Mouse (Mus musculus) adrenal gland, postnatal 25 days (tissue): ENCODE measurements around the gene Impdh1. TPM values are rescaled to one million over a fixed set of nuclear protein-coding genes. Genes with fewer than 3 reads are reported as not detected.
A peak's percentile ranks its signal among the peaks of the same experiment; 100 is the strongest.
"Not testable (repeated sequence)": the region's sequence is repeated elsewhere in the genome, so short reads cannot be mapped to it uniquely, and the experiment has no call there.

Source experiments
- DNase-seq: peaks from one replicate; pipeline ENCODE4 v3.0.0; 2021; ENCODE audit warnings: mixed read lengths
- long read RNA-seq: library from polyadenylated mRNA; stranded (forward); transcript quantifications from one replicate; pipeline ENCODE4 v2.0.0, GENCODE M21; 2021
- total RNA-seq: library from RNA; stranded (reverse); gene quantifications from 2 replicates; pipeline ENCODE4 v1.2.3, GENCODE M21; 2021

Impdh1 gene
- total RNA-seq, result 76.4 and 81.1 TPM in 2 replicates
- long read RNA-seq, transcript Impdh1-202 (15 exons, 2,600 nt), result minor isoform, 38 of 140 reads
- long read RNA-seq, transcript Impdh1-201 (14 exons, 2,437 nt), result major isoform, 45 of 140 reads
- long read RNA-seq, transcript Impdh1-207 (15 exons, 2,580 nt), result minor isoform, 23 of 140 reads
- long read RNA-seq, partial matches to known transcripts, result 12 of 140 reads
- long read RNA-seq, other reads (novel, unspliced or antisense), result 19 of 140 reads

- DNase-seq, result peak; percentile 82
Measured at GRCm38 (mm10) chr6:29215881-29216501, at the start of gene Impdh1. TSS of gene Impdh1 (minus strand) at chr6:29216364.

DNA sequence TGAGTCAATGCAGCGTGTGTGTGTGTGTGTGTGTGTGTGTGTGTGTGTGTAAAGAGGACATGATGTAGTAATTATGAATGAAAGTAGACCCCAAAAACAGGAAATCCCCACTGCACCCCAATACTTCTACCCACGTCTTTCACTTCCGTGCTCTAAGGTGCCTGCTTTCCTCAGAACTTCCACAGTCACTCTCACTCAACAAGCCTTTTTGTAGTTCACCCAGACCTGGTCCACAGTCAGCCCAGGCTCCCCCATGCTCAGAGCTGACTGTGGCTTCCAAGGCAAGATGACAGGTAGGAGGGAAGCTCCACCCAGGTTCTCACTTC lies 48.3 kb upstream of the Impdh1 start:
- DNase-seq, result no peak

DNA sequence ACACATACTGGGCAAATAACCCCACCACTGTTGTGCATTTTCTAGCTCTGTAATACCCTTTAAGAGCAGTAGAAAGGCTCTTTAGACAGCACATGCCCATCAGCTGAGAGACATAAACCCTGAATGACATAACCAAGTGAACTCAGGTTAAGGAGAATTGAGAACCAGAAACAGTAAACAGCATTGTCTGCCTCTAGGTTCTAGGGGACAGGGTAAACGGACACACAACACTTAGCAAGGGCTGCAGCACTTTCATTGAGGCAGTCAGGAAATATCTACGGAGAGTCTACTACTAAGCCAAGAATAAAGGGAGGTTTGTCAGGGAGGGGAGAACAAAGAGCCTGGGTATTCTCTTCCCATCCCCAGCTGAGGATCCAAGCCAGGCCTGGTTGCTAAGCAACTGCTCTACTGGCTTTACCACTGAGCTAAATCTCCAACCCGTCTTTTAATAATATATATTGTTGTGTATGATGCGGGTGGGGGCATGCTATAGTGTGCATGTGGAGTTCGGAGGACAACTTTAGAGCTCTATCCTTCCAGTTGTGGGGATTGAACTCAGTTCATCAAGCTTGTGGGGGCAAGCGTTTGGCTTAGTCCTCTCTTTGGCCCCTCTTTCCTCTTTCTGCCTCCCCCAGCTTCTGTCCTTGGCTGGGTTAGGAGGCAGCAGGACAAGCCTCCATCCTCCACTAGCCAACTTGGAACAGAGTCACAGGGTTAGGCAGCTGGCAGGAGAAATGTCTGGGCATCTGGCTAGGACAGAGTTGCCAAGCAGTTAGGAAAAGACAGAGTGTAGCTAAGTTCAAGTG lies 47.7 kb upstream of the Impdh1 start:
- peak; percentile 27 for DNase-seq

DNA sequence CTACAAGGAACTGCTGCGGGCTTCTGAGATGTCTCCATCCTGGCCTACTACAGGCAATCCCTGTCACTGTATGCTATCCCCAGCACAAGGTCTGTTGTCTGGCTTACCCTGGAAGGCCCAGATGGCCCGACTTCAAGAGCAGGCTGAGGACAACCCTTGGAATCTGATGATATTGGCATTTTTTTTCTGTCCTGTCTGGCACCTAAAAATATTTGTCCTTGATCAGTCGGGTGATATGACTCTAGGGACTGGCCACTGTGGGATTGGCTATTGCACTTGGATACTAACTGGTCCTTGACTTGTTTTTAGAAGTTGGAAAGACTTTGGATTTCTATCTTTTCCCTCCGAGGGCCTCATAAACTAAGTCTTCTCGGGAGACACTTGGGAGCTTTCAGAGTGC lies 45.7 kb upstream of the Impdh1 start:
- no peak for DNase-seq

GRCm38 (mm10) chr6:29259418-29259817 lies 43.3 kb upstream of the Impdh1 start:
- no peak for DNase-seq

- DNase-seq, result no peak
Measured at GRCm38 (mm10) chr6:29247072-29247471, 30.9 kb upstream of the Impdh1 start.

GRCm38 (mm10) chr6:29246585-29246984 lies 30.4 kb upstream of the Impdh1 start:
- no peak for DNase-seq

DNA sequence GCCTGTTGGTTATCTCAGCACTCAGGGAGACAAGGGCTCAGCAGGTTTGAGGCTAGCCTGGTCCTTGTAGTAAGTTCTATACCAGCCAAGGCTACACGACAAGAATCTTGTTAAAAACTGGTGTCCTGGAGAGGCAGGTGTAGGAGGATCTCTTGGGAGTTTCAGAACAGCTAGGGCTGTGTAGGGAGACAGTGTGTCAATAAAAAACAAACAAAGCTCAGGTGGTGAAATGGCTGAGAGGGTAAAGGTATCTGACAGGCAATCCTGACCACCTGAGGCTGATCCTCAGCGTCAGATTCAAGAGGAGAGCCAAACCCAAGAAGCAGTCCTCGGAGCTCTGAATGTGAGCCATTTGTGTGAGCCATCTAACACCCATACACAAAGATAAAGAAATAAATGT lies 30.0 kb upstream of the Impdh1 start:
- DNase-seq, result no peak

DNA sequence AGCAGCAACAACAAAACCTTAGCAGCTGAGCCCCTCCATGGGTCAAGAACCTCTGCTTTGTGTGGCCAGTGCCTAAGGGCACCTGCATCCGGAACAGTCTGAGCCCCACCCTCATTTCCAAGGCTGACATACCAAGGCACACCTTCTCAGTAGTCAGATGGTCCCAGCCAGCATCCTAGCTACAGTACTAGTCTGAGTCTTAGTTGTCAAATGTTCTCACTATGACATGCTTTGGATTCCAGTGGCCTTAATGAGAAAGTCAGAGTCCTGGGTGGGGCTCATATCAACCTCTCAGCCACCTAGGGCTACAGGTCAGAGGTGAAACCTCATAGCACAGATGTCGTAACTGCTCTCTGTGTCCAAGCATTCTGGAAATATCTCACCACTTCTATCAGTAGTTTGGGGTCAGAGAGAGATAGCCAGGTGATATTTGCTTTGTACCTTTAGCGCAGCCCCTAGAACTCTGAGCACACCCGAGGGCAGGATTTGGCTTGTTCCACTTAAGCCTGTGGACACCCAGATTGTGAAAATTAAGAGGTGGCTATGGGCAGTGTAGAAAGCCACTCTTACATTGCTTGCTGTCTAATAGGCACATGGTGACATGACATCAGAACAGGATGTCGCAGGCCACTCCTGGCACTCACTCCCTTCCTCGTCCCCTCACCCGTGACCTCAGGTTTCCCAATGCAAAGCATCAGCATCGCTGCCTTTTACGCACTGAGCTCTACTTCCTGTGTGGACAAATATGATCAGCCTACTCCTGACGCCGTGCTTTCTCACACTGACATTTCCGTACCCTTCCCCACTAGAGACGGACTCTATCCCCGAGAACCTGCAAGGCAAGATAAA lies 29.3 kb upstream of the Impdh1 start:
- DNase-seq, result no peak

DNA sequence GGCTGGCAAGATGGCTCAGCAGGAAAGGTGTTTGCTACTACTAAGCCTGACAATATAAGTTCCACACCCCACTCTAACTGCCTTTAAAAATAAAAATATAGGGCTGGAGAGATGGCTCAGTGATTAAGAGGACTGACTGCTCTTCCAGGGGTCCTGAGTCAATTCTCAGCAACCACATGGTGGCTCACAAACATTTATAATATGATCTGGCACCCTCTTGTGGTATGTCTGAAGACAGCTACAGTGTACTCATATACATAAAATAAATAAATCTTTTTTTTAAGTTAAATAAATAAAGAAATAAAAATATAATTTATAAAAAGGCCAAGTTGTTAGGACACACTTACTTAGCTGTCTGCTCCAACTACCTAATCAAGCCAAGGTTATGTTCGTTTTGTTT lies 26.1 kb upstream of the Impdh1 start:
- DNase-seq, result no peak

- no peak for DNase-seq
Measured at GRCm38 (mm10) chr6:29241697-29242096, 25.5 kb upstream of the Impdh1 start.

GRCm38 (mm10) chr6:29240806-29241205 lies 24.6 kb upstream of the Impdh1 start:
- peak; percentile 15 for DNase-seq

DNA sequence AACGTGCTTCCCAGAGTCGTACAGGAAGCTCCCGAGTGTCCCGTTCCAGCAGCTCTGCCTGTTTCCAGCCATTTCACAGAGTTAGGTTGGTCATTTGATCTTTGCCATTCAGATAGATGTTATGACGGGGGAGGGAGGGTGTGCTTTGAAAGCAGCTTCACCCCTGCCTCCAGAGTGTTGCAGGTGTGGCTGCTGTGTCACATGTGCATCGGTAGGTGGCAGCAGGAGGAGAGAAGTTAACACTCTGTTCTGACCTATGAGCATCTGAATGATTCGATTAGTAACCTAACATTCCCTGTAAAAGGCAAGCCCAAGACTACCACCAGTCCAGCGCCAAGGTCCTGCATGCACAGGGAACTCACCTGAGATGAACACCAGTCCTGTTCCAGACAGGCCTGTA lies 18.1 kb upstream of the Impdh1 start:
- no peak for DNase-seq

DNA sequence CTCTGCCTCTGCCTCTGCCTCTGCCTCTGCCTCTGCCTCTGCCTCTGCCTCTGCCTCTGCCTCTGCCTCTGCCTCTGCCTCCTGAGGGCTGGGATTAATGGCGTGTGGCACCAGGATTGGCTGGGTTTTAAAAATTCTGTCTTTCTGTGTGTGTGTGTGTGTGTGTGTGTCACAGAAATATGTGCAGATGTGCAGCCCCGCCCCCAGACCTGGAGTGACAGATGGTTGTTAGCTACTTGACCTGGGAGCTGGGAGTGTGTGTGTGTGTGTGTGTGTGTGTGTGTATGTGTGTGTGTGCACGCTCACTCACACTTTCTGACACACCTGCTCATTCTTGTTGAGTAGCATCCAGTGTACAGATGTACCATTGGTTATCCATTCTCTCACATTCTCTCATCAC lies 17.5 kb upstream of the Impdh1 start:
- no peak for DNase-seq

- no peak for DNase-seq
Measured at GRCm38 (mm10) chr6:29232321-29232720, 16.2 kb upstream of the Impdh1 start.

DNA sequence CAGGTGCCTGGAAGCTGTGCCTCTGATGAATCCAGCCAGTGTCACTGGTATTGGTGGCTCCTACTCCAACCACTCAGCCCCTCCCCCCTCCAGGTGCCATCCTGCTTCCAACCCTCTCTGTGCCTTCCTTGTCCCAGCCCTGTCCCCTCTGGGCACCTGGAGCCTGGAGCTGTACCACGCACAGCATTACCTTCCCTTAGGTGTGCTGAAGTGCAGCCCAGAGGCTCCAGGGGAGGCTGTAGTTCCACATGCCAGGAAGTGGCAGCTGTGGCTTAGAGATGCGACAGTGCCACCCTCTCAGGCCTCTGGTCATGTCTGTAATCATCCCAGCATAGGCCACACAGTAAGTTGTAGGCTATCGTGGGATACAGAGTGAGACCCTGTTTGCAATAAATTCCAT lies 15.6 kb upstream of the Impdh1 start:
- DNase-seq, result no peak

DNA sequence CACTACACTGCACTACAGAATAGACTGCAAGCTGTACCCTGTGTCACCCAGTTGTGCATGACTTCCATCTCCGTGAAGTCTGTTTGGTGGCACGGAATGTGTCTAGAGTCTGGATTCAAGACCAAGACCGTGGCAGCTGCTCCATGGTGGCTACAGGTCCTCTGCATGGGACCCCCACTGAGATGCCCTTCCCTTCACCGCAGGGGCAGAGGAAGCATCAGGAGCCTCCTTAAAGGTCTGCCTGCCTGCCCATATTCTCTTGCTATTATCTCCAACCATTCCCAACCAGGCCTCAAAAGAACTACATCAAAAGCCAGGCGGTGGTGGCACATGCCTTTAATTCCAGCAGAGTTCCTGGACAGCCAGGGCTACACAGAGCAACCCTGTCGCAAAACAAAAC lies 14.2 kb upstream of the Impdh1 start:
- no peak for DNase-seq

GRCm38 (mm10) chr6:29229265-29229913 lies 13.2 kb upstream of the Impdh1 start:
- no peak for DNase-seq

- DNase-seq, result not testable (repeated sequence)
Measured at GRCm38 (mm10) chr6:29217717-29218116, 1.6 kb upstream of the Impdh1 start.

DNA sequence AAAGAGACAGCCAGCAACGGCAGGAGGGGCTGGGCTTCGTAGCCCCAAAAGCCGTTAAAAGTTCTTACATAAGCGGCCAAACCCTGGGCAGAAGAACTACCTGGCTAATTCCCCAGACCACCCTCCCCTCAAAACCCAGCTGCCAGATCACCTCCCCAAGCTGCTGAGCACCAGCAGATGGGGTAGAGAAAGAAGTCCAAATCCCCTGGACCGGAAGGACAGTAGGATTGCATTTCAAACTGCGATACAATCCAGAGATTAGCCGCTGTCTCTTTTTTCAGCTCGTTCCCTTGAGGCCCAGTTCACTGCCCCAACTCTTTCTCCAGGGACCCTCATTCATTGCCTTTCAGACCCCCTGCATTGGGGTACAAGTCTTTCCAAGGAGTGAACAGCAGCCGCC lies 983 bp downstream of the Impdh1 start:
- DNase-seq, result no peak

GRCm38 (mm10) chr6:29214776-29215175 lies 1.4 kb downstream of the Impdh1 start:
- no peak for DNase-seq

DNA sequence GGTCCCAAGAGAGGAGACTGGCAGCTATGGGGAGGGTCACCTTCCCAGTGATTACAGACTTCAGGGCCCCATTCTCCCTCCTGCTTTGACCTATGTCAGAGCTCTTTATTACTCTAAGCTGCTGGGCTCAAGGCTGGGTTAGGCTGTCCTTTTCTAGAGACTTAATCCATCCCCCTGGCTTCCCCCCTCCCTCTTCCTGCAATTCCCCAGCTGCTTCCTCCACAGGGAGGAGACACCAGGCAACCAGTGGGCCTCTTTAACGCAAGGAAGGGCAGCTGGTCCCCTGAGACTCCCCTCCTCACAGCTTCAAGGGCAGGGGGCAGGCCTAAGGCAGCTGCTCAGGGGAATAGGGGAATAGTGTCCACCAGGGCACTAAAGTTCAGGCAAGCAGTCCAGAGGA lies 1.9 kb downstream of the Impdh1 start:
- DNase-seq, result peak; percentile 34
